Mouse (Mus musculus) hindbrain, postnatal 0 days (tissue): Measurements from ENCODE around the gene Fto. TPM values are rescaled to one million over a fixed set of nuclear protein-coding genes. Genes with fewer than 3 reads are reported as not detected.
A peak's percentile ranks its signal among the peaks of the same experiment; 100 is the strongest.

Source experiments
- ATAC-seq: fragments of 200-750 bp; cut with Nextera tagmentation; 2 replicates; pipeline ENCODE4 v1.8.0; 2017; ENCODE audit warnings: mild to moderate bottlenecking, moderate TSS enrichment, moderate library complexity
- DNase-seq: peaks from one replicate; pipeline ENCODE4 v3.0.0-alpha.2; 2015; ENCODE audit warnings: low spot score
- H3K27ac ChIP-seq: fragments of 300-500 bp; sonication (generic); 2 replicates; pipeline ENCODE4 v1.5.1; 2014; ENCODE audit warnings: mild to moderate bottlenecking
- H3K27me3 ChIP-seq: fragments of 300-500 bp; sonication (generic); 2 replicates; pipeline ENCODE4 v1.6.1; 2014; ENCODE audit warnings: low read length, mixed read lengths; ENCODE audit not compliant: insufficient read depth
- H3K36me3 ChIP-seq: fragments of 300-500 bp; sonication (generic); 2 replicates; pipeline ENCODE4 v1.6.1; 2014; ENCODE audit warnings: low read length, mixed read lengths; ENCODE audit not compliant: insufficient read depth
- H3K4me1 ChIP-seq: fragments of 300-500 bp; sonication (generic); 2 replicates; pipeline ENCODE4 v1.6.1; 2014; ENCODE audit warnings: antibody characterized with exemption, low read length, mixed read lengths; ENCODE audit not compliant: insufficient read depth
- H3K4me2 ChIP-seq: fragments of 300-500 bp; sonication (generic); 2 replicates; pipeline ENCODE4 v1.6.1; 2014; ENCODE audit warnings: low read depth, mild to moderate bottlenecking, low read length, moderate library complexity, mixed read lengths
- H3K4me3 ChIP-seq: fragments of 300-500 bp; sonication (generic); 2 replicates; pipeline ENCODE4 v1.5.1; 2014; ENCODE audit warnings: low read length
- H3K9ac ChIP-seq: fragments of 300-500 bp; sonication (generic); replicated peaks from 2 replicates; pipeline ENCODE4 v1.6.1; 2014; ENCODE audit warnings: mild to moderate bottlenecking, low read length, moderate library complexity, mixed read lengths
- H3K9me3 ChIP-seq: fragments of 300-500 bp; sonication (generic); 2 replicates; pipeline ENCODE4 v1.6.1; 2016; ENCODE audit warnings: low read length, mixed read lengths
- CTCF ChIP-seq: IDR thresholded peaks from 2 replicates; pipeline ENCODE4 v1.5.1; 2016; ENCODE audit warnings: antibody characterized with exemption, control low read depth, low read depth
- WGBS: fragments of 180-500 bp; shearing (Covaris S2); extraction: QIAGEN DNeasy Blood & Tissue Kit; methylation state at CpG from one replicate; pipeline ENCODE4 v1.1.7; 2014; 5-methylcytosine and 5-hydroxymethylcytosine counted together
- polyA plus RNA-seq: library from polyadenylated mRNA; unstranded; fragments of >200 nt; fragmentation: Nextera tagmentation; extraction: Ambion mirVana; gene quantifications from 2 replicates; pipeline ENCODE4 v1.2.1, GENCODE M21; 2015
- total RNA-seq: library from RNA; depleted of rRNA; stranded (reverse); fragments of >200 nt; gene quantifications from 2 replicates; pipeline ENCODE4 v1.2.3, GENCODE M21; 2014

The Fto gene
- total and polyA plus RNA-seq, 2 experiments from 2014 or later: 80.7 to 122 TPM

DNA sequence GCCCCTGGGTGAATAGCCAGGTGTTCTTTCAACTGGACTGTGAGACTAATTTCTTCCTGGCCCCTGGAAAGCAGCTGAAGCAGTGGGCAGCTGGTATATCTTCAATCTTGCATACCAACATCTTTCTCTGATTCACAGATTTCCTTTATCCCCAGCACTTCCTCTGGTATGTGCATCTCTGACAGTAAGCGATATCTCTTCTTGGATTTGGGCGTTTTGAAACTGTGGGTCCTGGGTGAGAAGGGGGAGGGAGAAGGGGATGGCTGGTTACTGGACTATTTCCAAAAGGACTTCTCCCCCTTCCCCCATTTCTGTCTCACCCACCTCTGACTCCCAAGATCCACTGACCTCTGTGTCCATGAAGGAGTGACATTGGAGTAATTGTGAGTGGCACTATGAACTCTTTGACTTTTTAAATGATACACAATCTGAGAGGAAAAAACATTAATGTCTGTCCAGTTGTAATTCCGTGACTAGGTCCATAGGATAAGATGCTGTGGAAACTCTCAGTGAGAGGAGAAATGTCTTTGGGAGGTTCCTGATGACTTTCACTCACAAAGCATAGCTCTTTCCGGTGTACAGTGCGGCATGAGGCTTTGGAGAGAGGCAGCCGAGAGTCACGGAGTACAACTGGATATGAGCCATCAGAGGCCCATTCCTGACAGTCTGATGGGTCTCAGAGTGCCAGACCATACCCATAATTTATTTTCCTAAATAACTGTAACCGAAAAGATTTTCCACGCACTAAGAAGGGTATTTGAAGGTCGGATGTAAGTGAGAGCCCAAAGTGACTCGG, 271.5 kb downstream of the Fto start:
- H3K9ac ChIP-seq: no peak overlapping the region
- ATAC-seq (no peak), DNase-seq (no peak)
- H3K4me2 ChIP-seq: no peak overlapping the region
- no peak for TF ChIP-seq CTCF
- no peaks in the 10 kb centered on the region for H3K36me3 ChIP-seq
- 57% methylated on average over 11 of the region's 11 CpGs for WGBS
- H3K9me3 ChIP-seq: no peaks in the 10 kb centered on the region
- H3K4me1 ChIP-seq: 0 out of 2 replicates have a peak, but pooled peaks cover 3% of the 10 kb centered on the region
- no peak overlapping the region for H3K4me3 ChIP-seq
- no peak overlapping the region for H3K27ac ChIP-seq
- no peaks in the 10 kb centered on the region for H3K27me3 ChIP-seq

GRCm38 (mm10) chr8:91592436-91593105, 279.2 kb downstream of the Fto start:
- no peak overlapping the region for H3K4me2 ChIP-seq
- WGBS: 36% methylated on average over 10 of the region's 10 CpGs

DNA sequence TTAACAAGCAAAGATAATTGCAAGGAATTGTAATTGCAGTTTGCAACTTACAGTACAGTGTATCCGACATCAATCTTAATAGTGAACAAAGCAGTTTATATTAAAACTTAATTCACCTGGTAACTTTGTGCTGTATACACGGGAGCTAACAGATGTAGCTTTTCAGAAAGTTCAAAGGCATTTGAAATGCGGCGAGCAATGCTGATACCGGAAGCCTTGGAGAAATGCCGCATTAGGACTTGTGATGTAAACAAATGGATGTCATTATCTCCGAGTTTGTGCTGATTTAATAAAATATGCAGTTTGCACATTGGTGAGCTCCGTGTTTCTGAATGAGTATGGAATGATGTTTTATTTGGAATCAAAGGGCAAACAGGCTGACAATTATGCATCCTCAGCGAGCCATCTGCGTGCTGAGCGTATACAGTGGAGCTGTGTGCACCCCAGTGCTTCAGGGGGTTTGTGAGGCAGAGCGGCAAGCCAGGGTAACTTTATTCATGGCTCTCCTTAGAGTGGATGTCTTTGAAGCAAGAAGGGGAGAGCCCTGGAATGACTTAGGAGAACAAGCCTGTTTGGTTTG, 280.0 kb downstream of the Fto start:
- no peak overlapping the region for H3K27ac ChIP-seq
- H3K4me3 ChIP-seq: no peak overlapping the region
- H3K9ac ChIP-seq: no peak overlapping the region
- H3K36me3 ChIP-seq: no peaks in the 10 kb centered on the region
- no peaks in the 10 kb centered on the region for H3K9me3 ChIP-seq
- no peaks in the 10 kb centered on the region for H3K27me3 ChIP-seq
- peaks cover 4% of the 10 kb centered on the region; the same call in 1 of the 2 replicates for H3K4me1 ChIP-seq
- 40% methylated on average over 12 of the region's 12 CpGs for WGBS
- ATAC-seq (no peak), DNase-seq (no peak)
- no peak for TF ChIP-seq CTCF
- H3K4me2 ChIP-seq: 0 out of 2 replicates have a peak overlapping the region, but pooled peaks have one; percentile 5

More at GRCm38 (mm10) chr8:91592436-91593105, 279.2 kb downstream of the Fto start:
- H3K9me3 ChIP-seq: no peaks in the 10 kb centered on the region
- TF ChIP-seq CTCF: no peak
- no peak for ATAC-seq
- no peaks in the 10 kb centered on the region for H3K27me3 ChIP-seq
- H3K4me3 ChIP-seq: no peak overlapping the region
- no peak for DNase-seq
- H3K9ac ChIP-seq: no peak overlapping the region
- no peaks in the 10 kb centered on the region for H3K36me3 ChIP-seq
- H3K4me1 ChIP-seq: peaks cover 4% of the 10 kb centered on the region; the same call in 1 of the 2 replicates
- no peak overlapping the region for H3K27ac ChIP-seq

DNA sequence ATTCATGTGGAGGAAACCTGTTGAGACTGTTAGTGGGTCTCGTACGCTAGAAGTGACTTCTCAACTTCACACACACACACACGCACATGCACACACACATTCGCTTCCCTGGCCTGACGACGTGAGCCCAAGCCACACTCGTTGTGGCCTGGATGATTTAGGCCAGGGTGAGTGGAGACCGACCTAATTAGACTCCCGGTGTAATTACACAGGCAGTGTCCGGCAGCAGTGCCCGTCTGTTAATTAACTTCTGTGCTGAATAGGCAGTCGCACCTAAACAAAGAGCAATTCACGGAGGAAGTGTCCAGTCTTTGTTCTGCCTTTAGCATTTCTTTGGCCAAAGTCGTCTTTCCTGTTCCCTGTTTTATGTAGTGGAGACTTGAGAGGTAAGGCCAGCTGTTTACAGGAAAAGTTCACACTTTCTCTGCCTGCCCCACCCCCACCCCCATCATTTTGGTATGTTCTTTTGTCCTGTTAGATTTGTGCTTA, 286.1 kb downstream of the Fto start:
- Histone ChIP-seq H3K36me3 (no peaks in the 10 kb centered on the region), H3K9ac (no peak overlapping the region), H3K9me3 (no peaks in the 10 kb centered on the region), H3K4me1 (no peaks in the 10 kb centered on the region), H3K4me3 (no peak overlapping the region), H3K4me2 (no peak overlapping the region), H3K27ac (no peak overlapping the region), H3K27me3 (no peaks in the 10 kb centered on the region)
- WGBS: 37% methylated on average over 14 of the region's 14 CpGs
- ATAC-seq (no peak), DNase-seq (no peak)
- TF ChIP-seq CTCF: no peak

GRCm38 (mm10) chr8:91603751-91604150, 290.4 kb downstream of the Fto start:
- Histone ChIP-seq H3K9ac (no peak overlapping the region), H3K27me3 (no peaks in the 10 kb centered on the region), H3K36me3 (no peaks in the 10 kb centered on the region), H3K27ac (no peak overlapping the region), H3K4me3 (no peak overlapping the region), H3K9me3 (no peaks in the 10 kb centered on the region), H3K4me1 (no peaks in the 10 kb centered on the region), H3K4me2 (no peak overlapping the region)
- TF ChIP-seq CTCF: no peak
- no peak for DNase-seq
- no peak for ATAC-seq
- 73% methylated on average over 9 of the region's 9 CpGs for WGBS

GRCm38 (mm10) chr8:91605901-91606300, 292.6 kb downstream of the Fto start:
- H3K9ac ChIP-seq: no peak overlapping the region
- H3K9me3 ChIP-seq: no peaks in the 10 kb centered on the region
- H3K27ac ChIP-seq: no peak overlapping the region
- DNase-seq: no peak
- ATAC-seq: no peak
- WGBS: 90% methylated on average over 8 of the region's 8 CpGs
- H3K4me1 ChIP-seq: no peaks in the 10 kb centered on the region
- H3K4me3 ChIP-seq: no peak overlapping the region
- H3K27me3 ChIP-seq: 0 out of 2 replicates have a peak, but pooled peaks cover 3% of the 10 kb centered on the region
- no peaks in the 10 kb centered on the region for H3K36me3 ChIP-seq
- no peak for TF ChIP-seq CTCF
- no peak overlapping the region for H3K4me2 ChIP-seq
